8 mouse cellular contexts compared by ENCODE assay signal in genomic region chr1:74748643-74749271, GRCm38 (mm10). TPM values are rescaled to one million over a fixed set of nuclear protein-coding genes. Genes with fewer than 3 reads are reported as not detected.
DNase-seq lines count a peak whose midpoint lies in the region; ATAC-seq and TF ChIP-seq lines count a peak whose summit lies in the region.

Gene Prkag3 (minus strand): TSS chr1:74749221.

- peak within 1 kb of the TSS; percentile 42; the same call in 1 of the 2 replicates for H3K9ac ChIP-seq in embryonic facial prominence, embryonic 14.5 days (ENCODE audit: low read depth, low read length)
- peak within 1 kb of the TSS; percentile 64 for H3K9ac ChIP-seq in heart, embryonic 12.5 days
- peak within 1 kb of the TSS; percentile 42 for H3K9ac ChIP-seq in kidney, embryonic 16.5 days (replicated peaks; ENCODE audit: low read length)

- no peaks in the 10 kb centered on the region for H3K36me3 ChIP-seq in embryonic facial prominence, embryonic 14.5 days (ENCODE audit: control insufficient read depth, insufficient read depth, low read length)
- no peaks in the 10 kb centered on the region for H3K36me3 ChIP-seq in heart, embryonic 12.5 days
- no peaks in the 10 kb centered on the region for H3K36me3 ChIP-seq in kidney, embryonic 16.5 days (ENCODE audit: insufficient read depth, low read length)

- H3K27me3 ChIP-seq in embryonic facial prominence, embryonic 14.5 days (replicated peaks; ENCODE audit: control insufficient read depth, insufficient read depth, low read length) = no peaks in the 10 kb centered on the region
- peaks cover 10% of the 10 kb centered on the region for H3K27me3 ChIP-seq in heart, embryonic 12.5 days (replicated peaks)
- no peaks in the 10 kb centered on the region for H3K27me3 ChIP-seq in kidney, embryonic 16.5 days (ENCODE audit: insufficient read depth, low read length)

- peak; percentile 46 for TF ChIP-seq CTCF in lung, adult 2 months (IDR thresholded peaks at IDR 0.05; ENCODE audit: insufficient read depth, low read length)

- H3K27ac ChIP-seq in embryonic facial prominence, embryonic 14.5 days (replicated peaks; ENCODE audit: low read depth, low read length) = no peak within 1 kb of the TSS
- peak within 1 kb of the TSS; percentile 87 for H3K27ac ChIP-seq in heart, embryonic 12.5 days (ENCODE audit: poor library complexity, severe bottlenecking)
- no peak within 1 kb of the TSS for H3K27ac ChIP-seq in kidney, embryonic 16.5 days (ENCODE audit: low read length)

- H3K4me1 ChIP-seq in embryonic facial prominence, embryonic 14.5 days (ENCODE audit: control insufficient read depth, insufficient read depth, low read length) = peaks cover 10% of the 10 kb centered on the region
- peaks cover 26% of the 10 kb centered on the region for H3K4me1 ChIP-seq in heart, embryonic 12.5 days (replicated peaks)
- no peaks in the 10 kb centered on the region; the same call in 1 of the 2 replicates for H3K4me1 ChIP-seq in kidney, embryonic 16.5 days (ENCODE audit: insufficient read depth, low read length)
- H3K4me1 ChIP-seq in lung, adult 2 months (ENCODE audit: control insufficient read depth, insufficient read depth, low read length) = no peaks in the 10 kb centered on the region; the same call in 1 of the 2 replicates

- 9% methylated on average over 30 of the region's 30 CpGs for WGBS in embryonic facial prominence, embryonic 14.5 days
- WGBS in heart, embryonic 12.5 days = 9% methylated on average over 30 of the region's 30 CpGs
- WGBS in kidney, embryonic 16.5 days = 9% methylated on average over 30 of the region's 30 CpGs
- WGBS in lung, adult 2 months = 7% methylated on average over 30 of the region's 30 CpGs

- ATAC-seq in embryonic facial prominence, embryonic 14.5 days (ENCODE audit: low read depth) = peak; percentile 88
- ATAC-seq in heart, embryonic 12.5 days (ENCODE audit: insufficient number of reproducible peaks, low FRiP score) = peak; percentile 70
- peak; percentile 71; the same call in 1 of the 2 replicates for ATAC-seq in kidney, embryonic 16.5 days (ENCODE audit: low FRiP score, low TSS enrichment)
- peak; percentile 46; the same call in 1 of the 2 replicates for ATAC-seq in neutrophil, adult 5-6 weeks (ENCODE audit: extremely low read depth, insufficient number of reproducible peaks, low FRiP score, poor library complexity, severe bottlenecking)

- no peak for TF ChIP-seq POLR2A in lung, adult 2 months (IDR thresholded peaks at IDR 0.05; ENCODE audit: borderline replicate concordance, extremely low read depth, low read depth, low read length)

- peak; percentile 72 to 75 for DNase-seq in B cell, adult 2 months
- DNase-seq in ZHBTc4 (ENCODE audit: low read depth, low spot score) = peak; percentile 88
- peak; percentile 78 for DNase-seq in embryonic facial prominence, embryonic 14.5 days (ENCODE audit: low spot score)
- peak; percentile 65 for DNase-seq in lung, adult 2 months
- no peak for DNase-seq in MN1 (ENCODE audit: low spot score)

- peak within 1 kb of the TSS; percentile 52 for H3K4me2 ChIP-seq in embryonic facial prominence, embryonic 14.5 days (ENCODE audit: low read depth, low read length)
- peak within 1 kb of the TSS; percentile 65 for H3K4me2 ChIP-seq in heart, embryonic 12.5 days
- H3K4me2 ChIP-seq in kidney, embryonic 16.5 days (replicated peaks; ENCODE audit: low read depth, low read length) = peak within 1 kb of the TSS; percentile 51

- peak within 1 kb of the TSS; percentile 28 for H3K4me3 ChIP-seq in embryonic facial prominence, embryonic 14.5 days (ENCODE audit: low read depth, low read length)
- H3K4me3 ChIP-seq in heart, embryonic 12.5 days = peak within 1 kb of the TSS; percentile 47
- peak within 1 kb of the TSS; percentile 30 for H3K4me3 ChIP-seq in kidney, embryonic 16.5 days (ENCODE audit: low read length)
- H3K4me3 ChIP-seq in lung, adult 2 months (replicated peaks; ENCODE audit: extremely low read depth, low read depth, low read length) = no peak within 1 kb of the TSS

- no peaks in the 10 kb centered on the region for H3K9me3 ChIP-seq in embryonic facial prominence, embryonic 14.5 days (ENCODE audit: control insufficient read depth, low read length)
- H3K9me3 ChIP-seq in heart, embryonic 12.5 days (replicated peaks) = no peaks in the 10 kb centered on the region
- H3K9me3 ChIP-seq in kidney, embryonic 16.5 days (ENCODE audit: low read length) = no peaks in the 10 kb centered on the region

RNA-seq across cellular contexts. Expression of gene Prkag3, which starts in this region (rescaled TPM):
- polyA plus RNA-seq in embryonic facial prominence, embryonic 14.5 days (2014; fragmentation: Nextera tagmentation; extraction: Ambion mirVana) = 4.5 and 6.4 TPM in 2 replicates
- polyA plus RNA-seq in heart, embryonic 12.5 days (2016; fragmentation: Nextera tagmentation; extraction: Ambion mirVana) = 6.0 and 7.2 TPM in 2 replicates
- 0.49 and 0.55 TPM in 2 replicates for polyA plus RNA-seq in kidney, embryonic 16.5 days (2015; fragmentation: Nextera tagmentation; extraction: Ambion mirVana)
- 5.9 and 11.4 TPM in 2 replicates for polyA plus RNA-seq in lung, adult 2 months (2012; rRNA removed)
- total RNA-seq in neutrophil, adult 5-6 weeks (2017) = 0.23 TPM in 1 of 2 replicates, not detected in the other

Comparison
In these comparisons a context has a peak if more than half of its experiments do, and no peak if none do; other contexts are left out.
1. Peak in ATAC-seq, H3K4me3 ChIP-seq, H3K9ac ChIP-seq and H3K4me2 ChIP-seq in kidney, embryonic 16.5 days; RNA of the gene not detected or under 1 TPM.
2. Peak in ATAC-seq in neutrophil, adult 5-6 weeks; RNA of the gene not detected or under 1 TPM.